Mouse (Mus musculus): ENCODE results near the gene Mfsd5.

The Mfsd5 gene

DNA sequence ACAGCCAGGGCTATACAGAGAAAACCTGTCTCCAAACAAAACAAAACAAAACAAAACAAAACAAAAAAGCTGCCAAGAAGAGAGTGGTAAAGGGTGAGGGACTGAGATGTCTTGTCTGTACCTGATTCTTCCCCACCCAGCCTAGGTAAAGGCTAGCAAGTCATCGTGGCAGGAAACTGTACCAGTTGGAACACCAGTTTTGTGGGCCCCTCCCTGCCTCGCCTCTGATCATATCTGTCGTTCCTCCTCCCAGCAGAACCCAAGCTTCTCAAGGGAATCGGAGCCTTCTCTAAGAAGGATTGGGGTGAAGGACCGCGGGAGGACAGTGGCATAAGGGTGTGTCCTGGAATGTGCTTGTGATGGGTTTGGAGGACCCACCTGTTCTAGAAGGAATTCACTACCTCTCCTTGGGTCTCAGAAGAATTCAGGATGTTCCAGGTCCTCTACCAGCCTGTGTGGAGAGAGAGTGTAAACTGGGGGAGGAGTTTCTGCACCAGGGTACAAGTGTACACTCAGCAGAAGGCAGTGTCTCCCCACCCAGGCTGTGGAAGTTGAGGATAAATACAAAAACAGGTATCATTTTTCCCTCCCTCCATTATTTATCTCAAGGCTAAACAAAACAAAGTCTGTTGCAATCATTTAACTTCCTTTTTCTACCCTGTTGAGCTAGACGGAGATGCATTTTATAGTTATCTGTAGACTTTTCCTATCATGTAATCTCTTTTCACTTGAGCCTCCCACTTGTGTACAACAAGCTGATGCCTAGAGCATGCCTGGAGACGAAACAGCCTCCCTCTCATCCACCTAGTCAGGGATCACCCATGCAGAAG, 3.4 kb downstream of the Mfsd5 start:
- no peak for DNase-seq (ENCODE audit: low spot score)

DNA sequence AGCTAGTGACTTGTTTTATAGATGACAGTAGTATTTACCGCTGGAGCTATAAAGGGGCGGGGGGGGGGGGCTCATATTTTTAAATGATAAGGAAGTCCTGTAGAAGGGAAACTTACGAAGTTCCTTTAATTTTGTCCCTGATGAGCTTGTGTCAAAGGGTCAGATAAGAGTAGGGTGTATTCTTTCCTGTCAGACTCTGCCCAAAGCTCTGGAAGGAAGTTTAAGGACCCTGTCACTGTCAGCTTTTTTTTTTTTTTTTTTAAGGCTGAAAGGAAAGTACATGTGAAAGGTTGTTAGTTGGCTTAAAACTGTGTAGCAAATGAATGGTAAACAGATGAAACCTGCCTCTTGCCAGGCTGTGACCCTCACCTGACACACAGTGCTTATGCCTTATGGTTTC, 4.4 kb downstream of the Mfsd5 start:
- no peak for DNase-seq (ENCODE audit: low spot score)

DNA sequence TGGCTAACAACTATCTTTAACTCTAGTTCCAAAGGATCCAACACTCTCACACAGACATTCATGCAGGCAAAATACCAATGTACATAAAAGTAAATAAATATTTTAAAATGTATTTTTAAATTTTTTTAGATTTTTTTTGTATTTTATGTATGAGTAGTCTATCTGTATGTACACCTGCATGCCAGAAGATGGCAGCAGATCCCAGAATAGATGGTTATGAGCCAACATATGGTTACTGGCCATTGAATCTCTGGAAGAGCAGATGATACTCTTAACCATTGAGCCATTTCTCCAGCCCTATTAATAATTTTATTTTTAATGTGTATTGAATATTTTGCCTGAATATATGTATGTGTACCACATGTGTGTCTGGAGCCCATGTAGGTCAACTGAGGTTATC, 8.1 kb downstream of the Mfsd5 start:
- DNase-seq (ENCODE audit: low spot score) = no peak

DNA sequence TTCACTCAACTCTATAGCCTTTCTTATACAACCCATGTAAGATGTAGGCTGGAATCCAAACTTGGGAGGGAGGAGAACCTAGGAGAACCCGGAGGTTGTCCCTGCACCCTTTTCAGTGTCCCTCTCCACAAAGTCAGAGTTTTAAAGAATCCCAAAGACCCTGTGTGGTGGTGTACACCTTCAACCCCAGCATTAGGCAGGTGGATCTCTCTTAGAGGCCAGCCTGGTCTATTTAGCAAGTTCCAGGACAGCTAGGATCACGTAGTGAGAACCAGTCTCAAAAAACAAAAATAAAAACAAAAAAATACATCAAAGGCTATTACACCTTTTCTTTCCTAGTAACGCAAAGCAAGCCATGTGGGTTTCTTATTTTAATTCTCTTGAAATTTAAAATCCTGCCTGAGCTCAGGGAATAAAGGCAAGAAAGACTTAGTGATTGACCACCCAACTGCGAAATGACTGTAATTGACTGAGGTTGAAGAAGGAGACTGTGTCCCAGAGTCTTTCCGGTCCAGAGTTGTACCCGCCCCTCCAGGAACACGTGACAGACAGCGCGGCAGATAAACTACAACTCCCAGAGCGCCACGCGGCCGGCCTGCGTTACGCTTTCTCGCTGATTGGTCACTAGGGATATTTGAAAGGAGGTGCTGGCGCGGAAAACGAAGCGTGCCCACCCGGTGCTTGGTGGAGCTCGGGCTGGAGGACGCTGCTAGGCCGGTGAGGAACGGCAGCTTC, 16.5 kb downstream of the Mfsd5 start, which contains the start of gene Espl1:
Gene Espl1, plus strand, starts transcription at position 634 of the 735 bp plus-strand sequence.
- peak; percentile 80 for DNase-seq (ENCODE audit: low spot score)

DNA sequence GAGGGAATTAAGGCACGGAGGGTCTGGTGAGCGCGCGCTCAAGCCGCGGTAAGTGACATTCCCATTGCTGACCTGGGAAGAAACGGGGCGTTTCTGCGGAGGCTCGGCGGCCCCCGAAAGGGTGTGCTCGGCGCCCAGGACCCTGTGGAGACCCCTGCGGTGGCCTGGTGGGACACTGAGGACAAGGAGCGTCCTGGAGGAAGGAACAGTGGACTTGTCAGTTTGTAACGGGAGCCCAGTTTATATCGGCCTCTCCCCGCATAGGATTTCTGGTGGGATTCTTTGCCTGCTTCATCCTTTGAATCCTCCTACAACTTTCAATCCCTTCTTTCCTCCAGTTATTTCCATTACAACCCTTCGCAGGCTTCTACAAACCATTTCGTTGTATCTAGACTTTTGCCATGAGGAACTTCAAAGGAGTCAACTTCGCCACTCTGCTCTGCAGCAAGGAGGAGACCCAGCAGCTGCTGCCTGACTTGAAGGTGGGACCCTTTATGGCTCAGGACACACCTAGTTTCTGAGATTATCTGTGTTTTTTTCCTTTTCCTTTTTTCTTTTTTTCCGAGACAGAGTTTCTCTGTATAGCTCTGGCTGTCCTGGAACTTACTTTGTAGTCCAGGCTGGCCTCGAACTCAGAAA, 17.2 kb downstream of the Mfsd5 start:
- no peak for DNase-seq (ENCODE audit: low spot score)

DNA sequence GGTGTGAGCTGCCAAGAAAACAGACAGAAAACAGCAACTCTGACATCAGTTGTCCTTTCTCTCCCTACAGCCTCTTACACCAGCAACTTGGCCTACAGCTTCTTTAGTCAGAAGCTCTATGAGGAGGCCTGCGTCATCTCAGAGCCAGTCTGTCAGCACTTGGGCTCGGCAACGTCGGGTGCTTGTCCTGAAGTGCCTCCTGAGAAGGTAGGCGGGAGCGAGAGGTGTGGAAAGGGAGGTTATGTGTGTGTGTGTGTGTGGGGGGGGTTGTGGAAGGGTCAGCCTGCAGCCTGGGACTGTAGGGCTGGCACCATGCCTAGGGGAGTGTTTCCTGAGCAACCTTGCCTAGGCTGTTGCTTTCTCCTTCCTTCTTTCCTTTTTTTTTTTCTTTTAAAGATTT, 23.3 kb downstream of the Mfsd5 start:
- no peak for DNase-seq (ENCODE audit: low spot score)

DNA sequence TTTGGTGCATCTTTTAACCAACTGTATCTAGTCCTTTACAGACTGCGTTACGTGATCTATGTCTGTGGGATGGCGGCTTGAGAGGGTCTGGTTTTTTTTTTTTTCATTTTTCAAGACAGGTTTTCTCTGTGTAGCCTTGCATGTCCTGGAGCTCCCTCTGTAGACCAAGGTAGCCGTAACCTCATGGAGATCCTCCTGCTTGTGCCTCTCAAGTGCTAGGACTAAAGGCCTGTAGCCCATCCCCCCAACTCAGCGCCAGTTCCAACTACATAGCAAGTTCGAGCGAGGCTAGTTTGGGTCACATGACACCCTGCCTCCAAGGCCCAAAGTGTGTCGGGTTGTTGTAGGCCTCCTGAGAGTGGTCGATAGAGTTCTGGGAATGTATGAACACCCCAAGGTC, 29.5 kb downstream of the Mfsd5 start:
- DNase-seq (ENCODE audit: low spot score) = no peak

DNA sequence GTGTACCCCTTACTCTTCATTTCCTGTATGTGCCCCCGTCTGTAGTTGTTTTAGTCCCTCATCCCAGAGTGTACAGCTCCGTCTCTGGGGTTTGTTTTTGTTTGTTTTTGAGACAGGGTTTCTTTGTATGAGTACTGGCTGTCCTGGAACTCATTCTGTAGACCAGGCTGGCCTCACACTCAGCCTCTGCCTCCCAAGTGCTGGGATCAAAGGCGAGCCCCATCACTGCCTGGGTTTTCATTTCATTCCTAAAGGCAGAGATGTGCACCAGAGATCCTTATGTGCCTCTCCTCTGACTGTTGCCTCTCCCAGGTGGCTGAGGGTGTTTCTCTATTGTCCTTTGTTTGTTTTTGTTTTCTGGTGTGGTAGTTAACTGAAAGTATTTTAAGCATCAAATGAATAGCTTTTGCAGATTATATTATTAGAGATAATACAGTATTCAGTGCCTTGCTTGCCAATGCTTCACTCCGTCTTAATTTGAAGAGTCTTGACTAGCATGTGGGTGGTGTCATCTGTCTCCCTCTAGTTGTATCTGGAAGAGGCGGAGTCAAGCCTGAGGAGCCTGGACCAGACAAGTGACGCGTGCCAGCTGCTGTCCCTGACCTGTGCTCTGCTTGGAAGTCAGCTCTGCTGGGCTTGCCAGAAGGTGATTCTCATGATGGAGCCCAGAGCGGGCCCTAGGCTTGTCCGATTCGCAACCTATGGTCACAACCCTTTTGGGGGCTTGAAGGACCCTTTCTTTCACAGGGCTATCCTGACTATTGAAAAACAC, 31.0 kb downstream of the Mfsd5 start:
- DNase-seq (ENCODE audit: low spot score) = no peak

DNA sequence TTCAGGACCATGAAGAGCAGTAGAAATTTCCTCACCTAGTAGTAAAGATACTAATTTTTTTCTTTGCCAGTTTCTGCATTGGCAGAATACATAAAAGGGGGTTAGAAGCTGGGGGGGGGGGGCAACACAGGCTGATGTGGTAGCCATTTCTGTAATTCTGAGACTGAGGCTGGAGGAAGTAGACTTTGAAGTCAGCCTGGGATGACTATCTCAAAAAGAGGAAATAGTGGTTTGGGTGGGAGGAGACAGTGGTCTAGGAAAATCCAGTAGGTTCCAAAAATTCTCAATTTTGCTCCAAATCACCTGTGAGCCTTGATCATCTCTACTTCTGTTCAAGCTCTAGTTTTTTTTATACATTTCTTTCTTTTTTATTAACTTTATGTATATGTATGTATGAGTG, 32.2 kb downstream of the Mfsd5 start:
- no peak for DNase-seq (ENCODE audit: low spot score)

DNA sequence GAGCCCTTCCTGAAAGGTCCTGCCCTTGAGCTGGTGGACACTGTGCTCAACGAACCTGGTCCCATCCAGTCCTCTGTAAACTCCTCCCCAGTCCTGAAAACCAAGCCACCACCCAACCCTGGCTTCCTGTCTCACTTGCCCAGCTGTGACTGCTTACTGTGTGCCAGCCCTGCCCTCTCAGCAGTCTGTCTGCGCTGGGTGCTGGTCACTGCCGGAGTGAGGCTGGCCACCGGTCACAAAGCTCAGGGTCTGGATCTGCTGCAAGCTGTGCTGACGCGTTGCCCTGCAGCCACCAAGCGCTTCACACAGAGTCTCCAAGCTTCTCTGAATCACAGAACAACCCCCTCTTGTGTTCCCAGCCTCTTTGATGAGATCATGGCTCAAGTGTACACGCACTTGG, 36.0 kb downstream of the Mfsd5 start:
- no peak for DNase-seq (ENCODE audit: low spot score)

DNA sequence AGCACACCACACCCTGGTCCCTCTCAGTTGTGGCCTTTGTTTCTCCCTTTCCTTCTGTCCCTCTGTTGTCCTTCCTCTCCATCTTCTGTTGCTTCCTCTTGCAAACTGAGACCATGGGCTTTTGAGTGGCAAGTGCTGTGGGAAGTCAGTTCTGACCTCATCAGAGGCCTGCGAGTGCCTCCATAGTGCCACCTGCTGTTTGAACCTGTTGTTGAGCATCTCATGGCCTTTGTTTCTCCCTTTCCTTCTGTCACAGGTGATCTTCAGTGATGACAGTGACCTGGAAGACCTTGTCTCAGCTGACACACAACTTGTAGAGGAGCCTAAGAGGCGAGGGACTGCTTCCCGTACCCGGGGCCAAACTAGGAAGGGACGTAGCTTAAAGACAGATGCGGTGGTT, 37.0 kb downstream of the Mfsd5 start:
- no peak for DNase-seq (ENCODE audit: low spot score)

DNA sequence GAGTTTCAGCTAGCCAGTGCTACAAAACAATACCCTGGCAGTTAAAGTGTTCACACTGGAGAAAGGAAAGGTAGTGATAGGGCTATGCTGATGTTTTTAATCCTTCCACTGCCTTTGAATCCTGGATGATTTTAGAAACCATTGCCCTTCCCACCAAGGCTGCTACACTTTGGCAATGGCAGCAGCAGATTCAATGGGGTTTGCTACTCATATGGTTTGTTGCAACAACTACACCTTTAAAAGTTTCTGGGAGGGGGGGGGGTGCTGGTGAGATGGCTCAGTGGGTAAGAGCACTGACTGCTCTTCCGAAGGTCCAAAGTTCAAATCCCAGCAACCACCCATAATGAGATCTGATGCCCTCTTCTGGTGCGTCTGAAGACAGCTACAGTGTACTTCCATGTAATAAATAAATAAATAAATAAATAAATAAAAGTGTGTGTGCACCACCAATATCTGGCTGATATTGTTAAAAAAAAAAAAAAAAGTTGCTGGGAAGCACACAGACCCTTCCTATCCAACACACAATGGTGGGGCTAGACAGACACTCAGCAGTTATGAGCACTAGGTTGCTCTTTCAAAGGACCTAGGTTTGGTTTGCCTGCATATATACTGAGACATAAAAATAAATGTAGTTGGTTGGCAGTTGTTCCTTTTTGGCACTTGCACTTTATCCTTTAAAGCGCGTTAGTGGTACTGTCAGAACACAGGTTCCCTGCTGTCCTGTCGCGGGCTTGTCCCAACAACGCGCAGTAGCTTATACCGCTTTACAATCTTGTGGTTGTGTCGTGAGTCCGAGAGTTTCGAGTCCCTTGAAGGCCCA, 45.6 kb downstream of the Mfsd5 start:
- no peak for DNase-seq (ENCODE audit: low spot score)

DNA sequence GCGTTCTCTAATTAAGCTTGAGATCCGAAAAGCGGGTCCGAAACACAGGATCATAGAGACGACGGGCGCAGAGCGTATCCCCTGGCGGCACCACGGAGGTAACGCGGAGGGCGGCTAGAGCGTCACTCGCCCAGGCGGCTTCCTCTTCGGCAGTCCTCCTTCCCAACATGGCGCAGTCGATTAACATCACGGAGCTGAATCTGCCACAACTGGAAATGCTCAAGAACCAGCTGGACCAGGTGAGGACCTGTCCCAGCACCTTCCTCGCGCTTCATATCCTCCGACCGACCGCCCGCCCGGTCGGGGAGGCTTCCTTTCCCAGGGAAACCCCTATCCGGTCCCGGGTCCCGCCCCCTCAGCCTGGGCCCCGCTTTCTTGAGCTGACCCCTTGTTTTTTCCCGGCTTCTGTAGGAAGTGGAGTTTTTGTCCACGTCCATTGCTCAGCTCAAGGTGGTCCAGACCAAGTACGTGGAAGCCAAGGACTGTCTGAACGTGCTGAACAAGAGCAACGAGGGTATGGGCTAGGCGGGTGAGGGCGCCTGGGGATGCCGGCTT, 46.8 kb downstream of the Mfsd5 start, which contains the start of gene Pfdn5:
Gene Pfdn5, plus strand, starts transcription at position 95 of the 555 bp plus-strand sequence.
- peak; percentile 44 for DNase-seq (ENCODE audit: low spot score)

DNA sequence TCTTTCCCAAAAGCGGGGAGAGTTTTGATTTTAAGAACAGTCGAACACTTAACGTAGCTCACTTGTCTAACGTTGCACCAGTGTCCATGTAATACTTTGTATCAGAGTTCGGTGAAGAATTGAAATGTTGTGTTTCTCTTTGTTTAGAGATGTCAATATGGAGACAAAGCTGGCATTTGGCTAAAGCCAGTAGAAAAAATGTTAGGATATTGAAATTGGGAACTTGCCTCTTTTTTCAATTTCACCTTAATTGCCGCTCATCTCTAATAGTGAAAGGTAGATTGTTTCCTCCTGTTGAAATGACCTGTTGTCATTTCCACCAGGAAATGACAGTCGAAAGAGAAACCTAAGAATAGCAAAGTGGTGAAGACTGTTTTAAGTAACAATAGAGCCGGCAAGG, 47.6 kb downstream of the Mfsd5 start:
- DNase-seq (ENCODE audit: low spot score) = no peak

Data from urinary bladder, postnatal 10 days (tissue).